Mouse (Mus musculus): ENCODE measurements at regions not wholly inside any gene's neighbourhood (a gene's known extent, or its start where the extent isn't known, plus 50 kb on each side); places are given as distances from the start of the nearest gene placed in this dataset.

GRCm38 (mm10) chr14:25306961-25307654 lies 151.9 kb upstream of the Zmiz1 start:
- no peak for DNase-seq

GRCm38 (mm10) chr14:25308051-25308450 lies 150.9 kb upstream of the Zmiz1 start:
- DNase-seq, result no peak

- DNase-seq, result no peak
Observed at GRCm38 (mm10) chr14:25310671-25311151, 148.3 kb upstream of the Zmiz1 start.

GRCm38 (mm10) chr14:25311475-25311874 lies 147.5 kb upstream of the Zmiz1 start:
- DNase-seq, result peak in 1 of 2 experiments; percentile 44

GRCm38 (mm10) chr14:25312135-25312534 lies 146.8 kb upstream of the Zmiz1 start:
- DNase-seq, result peak in 1 of 2 experiments; percentile 42

- peak; percentile 44 to 65 for DNase-seq
Observed at GRCm38 (mm10) chr14:25312814-25313426, 146.1 kb upstream of the Zmiz1 start.

- DNase-seq, result no peak
Observed at GRCm38 (mm10) chr14:25313693-25314240, 145.2 kb upstream of the Zmiz1 start.

- DNase-seq, result peak in 1 of 2 experiments; percentile 22
Observed at GRCm38 (mm10) chr14:25316491-25316890, 142.5 kb upstream of the Zmiz1 start.

- peak; percentile 85 to 89 for DNase-seq
Observed at GRCm38 (mm10) chr14:25317680-25318471, 141.1 kb upstream of the Zmiz1 start.

- DNase-seq, result peak in 1 of 2 experiments; percentile 15
Observed at GRCm38 (mm10) chr14:25318909-25319308, 140.1 kb upstream of the Zmiz1 start.

- peak in 1 of 2 experiments; percentile 17 for DNase-seq
Observed at GRCm38 (mm10) chr14:25320141-25320540, 138.8 kb upstream of the Zmiz1 start.

GRCm38 (mm10) chr14:25323542-25324484 lies 135.2 kb upstream of the Zmiz1 start:
- DNase-seq, result peak in 1 of 2 experiments; percentile 17

GRCm38 (mm10) chr14:25325887-25326286 lies 133.1 kb upstream of the Zmiz1 start:
- DNase-seq, result peak in 1 of 2 experiments; percentile 18

GRCm38 (mm10) chr14:25328230-25328629 lies 130.8 kb upstream of the Zmiz1 start:
- DNase-seq, result no peak

- DNase-seq, result no peak
Observed at GRCm38 (mm10) chr14:25334186-25334585, 124.8 kb upstream of the Zmiz1 start.

- no peak for DNase-seq
Observed at GRCm38 (mm10) chr14:25336875-25337274, 122.1 kb upstream of the Zmiz1 start.

GRCm38 (mm10) chr14:25338404-25339051 lies 120.5 kb upstream of the Zmiz1 start:
- peak in 1 of 2 experiments; percentile 40 for DNase-seq

- DNase-seq, result no peak
Observed at GRCm38 (mm10) chr14:25340845-25341244, 118.1 kb upstream of the Zmiz1 start.

GRCm38 (mm10) chr14:25341848-25342427 lies 117.0 kb upstream of the Zmiz1 start:
- DNase-seq, result no peak

- DNase-seq, result peak; percentile 53 to 69
Observed at GRCm38 (mm10) chr14:25342865-25343565, 116.0 kb upstream of the Zmiz1 start.
